Mouse (Mus musculus) heart, embryonic 13.5 days (tissue): ENCODE measurements around the gene Nrm. TPM values are rescaled to one million over a fixed set of nuclear protein-coding genes. Genes with fewer than 3 reads are reported as not detected.

Experiments
- ATAC-seq: fragments of 200-750 bp; cut with Nextera tagmentation; 2 replicates; pipeline ENCODE4 v1.8.0; 2017; ENCODE audit warnings: moderate TSS enrichment; ENCODE audit not compliant: insufficient number of reproducible peaks, low FRiP score, low TSS enrichment; ENCODE audit errors: extremely low read depth
- H3K27ac ChIP-seq: fragments of 300-500 bp; sonication (generic); replicated peaks from 2 replicates; pipeline ENCODE4 v1.5.1; 2015; ENCODE audit warnings: moderate library complexity, mild to moderate bottlenecking, inconsistent platforms
- H3K27me3 ChIP-seq: fragments of 300-500 bp; sonication (generic); replicated peaks from 2 replicates; pipeline ENCODE4 v1.6.1; 2015; ENCODE audit warnings: mild to moderate bottlenecking, inconsistent platforms
- H3K36me3 ChIP-seq: fragments of 300-500 bp; sonication (generic); 2 replicates; pipeline ENCODE4 v1.6.1; 2015; ENCODE audit warnings: mild to moderate bottlenecking, inconsistent platforms
- H3K4me1 ChIP-seq: fragments of 300-500 bp; sonication (generic); 2 replicates; pipeline ENCODE4 v1.6.1; 2015; ENCODE audit warnings: inconsistent platforms
- H3K4me2 ChIP-seq: fragments of 300-500 bp; sonication (generic); 2 replicates; pipeline ENCODE4 v1.6.1; 2015; ENCODE audit warnings: inconsistent platforms, mild to moderate bottlenecking, moderate library complexity
- H3K4me3 ChIP-seq: fragments of 300-500 bp; sonication (generic); 2 replicates; pipeline ENCODE4 v1.5.1; 2015; ENCODE audit warnings: moderate library complexity, mild to moderate bottlenecking, inconsistent platforms
- H3K9ac ChIP-seq: fragments of 300-500 bp; sonication (generic); 2 replicates; pipeline ENCODE4 v1.6.1; 2015; ENCODE audit warnings: inconsistent platforms, mild to moderate bottlenecking, moderate library complexity
- H3K9me3 ChIP-seq: fragments of 300-500 bp; sonication (generic); 2 replicates; pipeline ENCODE4 v1.6.1; 2016; ENCODE audit warnings: inconsistent platforms
- WGBS: fragments of 180-500 bp; shearing (Covaris S2); methylation state at CpG from one replicate; pipeline ENCODE4 v1.1.7; 2015; ENCODE audit warnings: mixed read lengths; 5-methylcytosine and 5-hydroxymethylcytosine counted together
- polyA plus RNA-seq: library from polyadenylated mRNA; unstranded; fragments of >200 nt; fragmentation: Nextera tagmentation; extraction: Ambion mirVana; gene quantifications from 2 replicates; pipeline ENCODE4 v1.2.1, GENCODE M21; 2015

Nrm gene
- 43.5 and 50.5 TPM in 2 replicates for polyA plus RNA-seq

GRCm38 (mm10) chr17:35861198-35861857 is at the start of gene Nrm:
Nrm (plus strand) TSS chr17:35861318.
- Histone ChIP-seq H3K36me3 (peaks cover 33% of the 10 kb centered on the region), H3K4me3 (peak within 1 kb of the TSS; percentile 87), H3K27me3 (no peaks in the 10 kb centered on the region), H3K4me1 (peaks cover 25% of the 10 kb centered on the region), H3K27ac (peak within 1 kb of the TSS; percentile 95), H3K9ac (peak within 1 kb of the TSS; percentile 89), H3K9me3 (no peaks in the 10 kb centered on the region), H3K4me2 (peak within 1 kb of the TSS; percentile 78)
- peak; percentile 85 for ATAC-seq
- WGBS: 1% methylated on average over 47 of the region's 47 CpGs

DNA sequence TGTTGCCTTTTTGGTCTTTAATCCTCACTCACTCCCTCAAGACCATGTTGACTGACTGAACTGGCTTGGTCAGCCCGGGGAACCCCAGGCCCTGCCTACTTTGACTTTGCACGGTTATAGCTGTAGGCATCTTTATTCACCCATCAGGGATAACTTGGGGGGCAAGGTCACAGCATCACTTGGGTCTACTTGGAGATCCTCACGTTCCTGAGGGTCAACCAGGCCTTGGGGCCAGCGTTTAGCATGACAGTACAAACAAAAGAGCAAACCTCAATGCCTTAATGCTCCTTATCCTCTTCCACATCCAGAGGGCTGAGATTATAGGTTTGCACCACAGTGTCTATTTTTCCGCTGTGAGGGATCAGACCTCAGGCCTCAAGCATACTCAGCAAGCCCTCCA is 48.8 kb upstream of the Nrm start:
- peaks cover 66% of the 10 kb centered on the region for H3K4me1 ChIP-seq
- no peak for ATAC-seq
- no peaks in the 10 kb centered on the region for H3K27me3 ChIP-seq
- no peak overlapping the region for H3K4me3 ChIP-seq
- peak overlapping the region; percentile 63 for H3K9ac ChIP-seq
- no peaks in the 10 kb centered on the region for H3K36me3 ChIP-seq
- no peak overlapping the region for H3K4me2 ChIP-seq
- WGBS: 80% methylated on average over 5 of the region's 5 CpGs
- peak overlapping the region; percentile 99 for H3K27ac ChIP-seq
- H3K9me3 ChIP-seq: no peaks in the 10 kb centered on the region

DNA sequence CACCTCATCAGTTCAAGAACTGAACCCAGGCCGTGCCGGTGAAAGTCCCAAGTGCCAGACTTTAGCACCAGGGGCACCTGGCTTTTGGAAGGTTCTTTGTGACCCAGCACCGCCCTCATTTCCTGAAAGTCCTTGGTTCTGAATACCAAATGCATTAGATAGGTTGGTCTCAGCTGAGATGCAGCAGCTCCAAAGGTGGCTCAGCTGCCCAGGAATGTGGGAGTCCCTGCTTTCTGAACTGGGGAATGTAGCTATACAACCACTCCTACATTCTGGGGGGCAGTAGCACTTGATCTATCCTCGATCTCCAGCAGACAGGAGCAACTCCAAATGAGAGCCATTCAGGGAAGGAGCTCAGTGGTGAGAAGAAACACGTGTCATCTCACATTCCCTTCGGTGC is 48.4 kb upstream of the Nrm start:
- H3K9ac ChIP-seq: peak overlapping the region; percentile 63
- peak overlapping the region; percentile 99 for H3K27ac ChIP-seq
- no peaks in the 10 kb centered on the region for H3K36me3 ChIP-seq
- ATAC-seq: 0 out of 2 replicates have a peak, but pooled peaks have one; percentile 2
- no peak overlapping the region for H3K4me3 ChIP-seq
- H3K27me3 ChIP-seq: no peaks in the 10 kb centered on the region
- no peaks in the 10 kb centered on the region for H3K9me3 ChIP-seq
- 46% methylated on average over 6 of the region's 6 CpGs for WGBS
- H3K4me2 ChIP-seq: peak overlapping the region; percentile 39; the same call in 1 of the 2 replicates
- peaks cover 69% of the 10 kb centered on the region for H3K4me1 ChIP-seq

DNA sequence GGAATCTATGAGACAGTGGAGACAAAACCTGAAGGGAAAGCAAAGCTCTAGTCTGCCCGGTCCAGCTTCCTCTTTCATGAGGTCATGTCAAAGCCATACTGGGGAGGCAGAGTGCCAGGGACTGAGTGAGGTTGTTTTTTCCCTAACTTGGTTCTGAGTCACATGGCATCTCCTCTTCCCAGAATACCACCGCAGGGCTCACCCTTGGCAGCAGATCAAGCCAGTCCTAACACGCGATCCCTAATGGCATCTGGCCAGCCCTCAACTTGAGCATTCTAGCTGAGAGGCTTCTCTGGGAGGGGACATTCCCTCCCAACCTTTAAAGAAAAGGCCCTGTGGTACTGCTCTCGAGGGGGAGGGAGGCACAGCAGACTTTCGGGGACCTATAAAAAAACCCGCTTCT is 47.9 kb upstream of the Nrm start:
- H3K27ac ChIP-seq: peak overlapping the region; percentile 99

DNA sequence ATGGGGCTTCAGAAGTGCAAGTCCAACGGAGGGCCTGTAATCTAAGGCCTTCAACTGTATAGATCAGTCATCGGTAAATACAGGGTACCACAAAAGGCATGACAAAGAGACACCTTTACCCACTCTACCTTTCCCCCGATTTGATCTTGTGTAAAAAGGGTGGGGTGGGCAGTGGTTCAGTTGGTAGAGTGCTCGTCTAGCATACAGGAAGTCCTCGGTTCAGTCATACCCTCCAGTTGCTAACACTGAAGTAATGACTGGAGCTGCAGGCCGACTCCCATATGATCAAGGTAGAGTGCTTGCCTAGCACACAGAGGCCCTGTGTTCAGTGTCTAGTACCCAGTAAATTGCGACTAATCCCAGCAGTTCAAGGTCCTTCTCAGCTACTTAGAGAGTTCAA is 47.5 kb upstream of the Nrm start:
- peak overlapping the region; percentile 72 for H3K9ac ChIP-seq
- H3K9me3 ChIP-seq: no peaks in the 10 kb centered on the region
- no peak overlapping the region for H3K4me3 ChIP-seq
- peak overlapping the region; percentile 39 for H3K4me2 ChIP-seq
- H3K27ac ChIP-seq: peak overlapping the region; percentile 99
- WGBS: 55% methylated on average over 7 of the region's 7 CpGs
- no peaks in the 10 kb centered on the region for H3K36me3 ChIP-seq
- peaks cover 69% of the 10 kb centered on the region for H3K4me1 ChIP-seq
- no peaks in the 10 kb centered on the region for H3K27me3 ChIP-seq
- ATAC-seq: no peak

More for the DNA sequence above, 47.9 kb upstream of the Nrm start:
- ATAC-seq: peak; percentile 75
- Histone ChIP-seq H3K36me3 (no peaks in the 10 kb centered on the region), H3K9me3 (no peaks in the 10 kb centered on the region), H3K4me3 (no peak overlapping the region), H3K4me1 (peaks cover 69% of the 10 kb centered on the region), H3K4me2 (peak overlapping the region; percentile 39), H3K9ac (peak overlapping the region; percentile 72), H3K27me3 (no peaks in the 10 kb centered on the region)
- 9% methylated on average over 7 of the region's 7 CpGs for WGBS

- Histone ChIP-seq H3K36me3 (no peaks in the 10 kb centered on the region), H3K4me2 (no peak overlapping the region), H3K27me3 (no peaks in the 10 kb centered on the region), H3K9me3 (no peaks in the 10 kb centered on the region), H3K4me1 (peaks cover 68% of the 10 kb centered on the region), H3K4me3 (no peak overlapping the region), H3K9ac (peak overlapping the region; percentile 20; the same call in 1 of the 2 replicates), H3K27ac (peak overlapping the region; percentile 99)
- 53% methylated on average over 6 of the region's 6 CpGs for WGBS
- no peak for ATAC-seq
These were observed 46.4 kb upstream of the Nrm start for GRCm38 (mm10) chr17:35814678-35815077.

- Histone ChIP-seq H3K27ac (peak overlapping the region; percentile 99), H3K9ac (peak overlapping the region; percentile 66), H3K4me2 (peak overlapping the region; percentile 22; the same call in 1 of the 2 replicates), H3K27me3 (no peaks in the 10 kb centered on the region), H3K4me3 (no peak overlapping the region), H3K36me3 (no peaks in the 10 kb centered on the region), H3K9me3 (no peaks in the 10 kb centered on the region), H3K4me1 (peaks cover 71% of the 10 kb centered on the region)
- no peak for ATAC-seq
- 52% methylated on average over 7 of the region's 7 CpGs for WGBS
These were observed 45.3 kb upstream of the Nrm start for GRCm38 (mm10) chr17:35815836-35816235.

- no peak for ATAC-seq
- Histone ChIP-seq H3K9me3 (no peaks in the 10 kb centered on the region), H3K4me3 (no peak overlapping the region), H3K27me3 (no peaks in the 10 kb centered on the region), H3K36me3 (no peaks in the 10 kb centered on the region), H3K9ac (peak overlapping the region; percentile 66), H3K4me1 (peaks cover 68% of the 10 kb centered on the region), H3K4me2 (no peak overlapping the region), H3K27ac (peak overlapping the region; percentile 99)
- WGBS: 48% methylated on average over 8 of the region's 14 CpGs
These were observed 44.4 kb upstream of the Nrm start for GRCm38 (mm10) chr17:35816686-35817085.

DNA sequence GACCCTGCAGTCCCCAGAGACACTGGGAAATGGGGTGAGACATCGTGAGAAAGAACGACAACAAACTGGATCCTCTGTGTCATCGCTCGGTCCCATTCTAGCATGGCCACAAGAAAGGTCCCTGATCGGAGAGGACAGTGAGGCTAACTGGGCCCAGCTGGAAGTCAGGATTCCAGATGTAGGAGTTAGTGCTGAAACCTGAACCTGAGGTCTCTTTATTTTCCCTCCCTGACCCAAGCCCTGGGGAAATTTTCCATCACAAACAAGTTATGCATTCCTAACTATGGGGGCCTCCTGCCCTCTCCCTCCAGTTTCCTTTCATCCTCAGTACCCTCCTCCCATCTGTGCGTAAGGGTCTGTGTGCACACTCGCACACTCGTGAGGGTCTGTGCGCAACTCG is 43.9 kb upstream of the Nrm start:
- Histone ChIP-seq H3K9me3 (no peaks in the 10 kb centered on the region), H3K4me1 (peaks cover 62% of the 10 kb centered on the region), H3K4me3 (no peak overlapping the region), H3K27me3 (no peaks in the 10 kb centered on the region), H3K9ac (peak overlapping the region; percentile 33; the same call in 1 of the 2 replicates), H3K4me2 (no peak overlapping the region), H3K27ac (0 out of 2 replicates have a peak overlapping the region, but pooled peaks have one; percentile 24), H3K36me3 (no peaks in the 10 kb centered on the region)
- ATAC-seq: no peak
- WGBS: 60% methylated on average over 10 of the region's 10 CpGs

DNA sequence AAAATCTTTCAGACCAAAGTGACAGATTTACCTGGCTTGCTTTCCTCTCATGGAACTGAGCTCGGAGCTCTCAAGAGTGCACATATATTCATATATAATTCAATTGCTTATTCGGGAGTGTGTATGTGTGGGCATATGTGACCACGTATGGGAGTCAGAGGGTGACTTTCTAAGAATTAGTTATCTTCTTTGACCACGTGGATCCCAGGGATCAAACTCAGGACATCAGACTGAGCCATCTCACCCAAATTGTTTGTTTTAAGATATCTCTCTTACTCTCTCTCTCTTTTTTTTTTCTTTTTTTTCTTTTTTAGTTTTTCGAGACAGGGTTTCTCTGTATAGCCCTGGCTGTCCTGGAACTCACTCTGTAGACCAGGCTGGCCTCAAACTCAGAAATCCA is 41.0 kb upstream of the Nrm start:
- no peak overlapping the region for H3K4me3 ChIP-seq
- 71% methylated on average over 5 of the region's 5 CpGs for WGBS
- H3K27ac ChIP-seq: no peak overlapping the region
- peaks cover 51% of the 10 kb centered on the region for H3K4me1 ChIP-seq
- no peak overlapping the region for H3K9ac ChIP-seq
- no peak for ATAC-seq
- H3K36me3 ChIP-seq: peaks cover 7% of the 10 kb centered on the region
- no peak overlapping the region for H3K4me2 ChIP-seq
- H3K9me3 ChIP-seq: no peaks in the 10 kb centered on the region
- no peaks in the 10 kb centered on the region for H3K27me3 ChIP-seq

GRCm38 (mm10) chr17:35821439-35822430 is 39.4 kb upstream of the Nrm start, which contains the start of gene Ier3:
Ier3 (plus strand) TSS chr17:35821684.
- Histone ChIP-seq H3K36me3 (peaks cover 23% of the 10 kb centered on the region), H3K9ac (peak within 1 kb of the TSS; percentile 94), H3K4me2 (peak within 1 kb of the TSS; percentile 88), H3K4me3 (peak within 1 kb of the TSS; percentile 87), H3K4me1 (peaks cover 36% of the 10 kb centered on the region), H3K9me3 (no peaks in the 10 kb centered on the region), H3K27ac (peak within 1 kb of the TSS; percentile 89), H3K27me3 (no peaks in the 10 kb centered on the region)
- ATAC-seq: peak; percentile 11; the same call in 1 of the 2 replicates
- under 1% methylated on average over 62 of the region's 62 CpGs for WGBS
